Mouse (Mus musculus) liver, postnatal 0 days (tissue): ENCODE measurements at regions not wholly inside any gene's neighbourhood (a gene's known extent, or its start where the extent isn't known, plus 50 kb on each side); places are given as distances from the start of the nearest gene placed in this dataset.
"Not testable (repeated sequence)": the region's sequence is repeated elsewhere in the genome, so short reads cannot be mapped to it uniquely, and the experiment has no call there.

Source experiments
- CTCF ChIP-seq: sonication (generic); IDR thresholded peaks from 2 replicates; pipeline ENCODE4 v1.5.1; 2016; ENCODE audit warnings: antibody characterized with exemption, low read depth
- EP300 ChIP-seq: IDR thresholded peaks from 2 replicates; pipeline ENCODE4 v1.6.1; 2016; ENCODE audit warnings: antibody characterized with exemption, low read depth, mild to moderate bottlenecking

- not testable (repeated sequence) for TF ChIP-seq CTCF, EP300
Observed at GRCm38 (mm10) chr13:3037010-3037409, 500.9 kb upstream of the Gdi2 start.
